Mouse (Mus musculus): ENCODE measurements around the gene S100a16.

Gene S100a16

GRCm38 (mm10) chr3:90586906-90587305 is 49.9 kb downstream of the S100a16 start:
- DNase-seq = peak; percentile 82

- DNase-seq = peak; percentile 44
These were observed 50.5 kb downstream of the S100a16 start for GRCm38 (mm10) chr3:90587361-90588101.

GRCm38 (mm10) chr3:90589390-90589789 is 52.3 kb downstream of the S100a16 start:
- peak; percentile 56 for DNase-seq

GRCm38 (mm10) chr3:90589947-90590346 is 52.9 kb downstream of the S100a16 start, which contains the start of gene S100a2:
Gene S100a2 (plus strand): TSS chr3:90590247.
- no peak for DNase-seq

Data from thymus, postnatal 4 days (tissue).